Mouse (Mus musculus): ENCODE measurements around the gene Prox2. TPM values are rescaled to one million over a fixed set of nuclear protein-coding genes. Genes with fewer than 3 reads are reported as not detected.

The Prox2 gene
- polyA plus RNA-seq, 1 experiment from 2014 or later, result 2.0 TPM

- H3K9ac ChIP-seq, result no peak overlapping the region
- H3K9me3 ChIP-seq, result no peaks in the 10 kb centered on the region
- peaks cover 26% of the 10 kb centered on the region for H3K36me3 ChIP-seq
- no peak overlapping the region for H3K27ac ChIP-seq
- no peak overlapping the region for H3K4me3 ChIP-seq
- no peaks in the 10 kb centered on the region for H3K4me1 ChIP-seq (replicated peaks)
- H3K27me3 ChIP-seq, result no peaks in the 10 kb centered on the region
- H3K4me2 ChIP-seq, result no peak overlapping the region
- no peak for ATAC-seq (ENCODE audit: low FRiP score)
- WGBS, result 89% methylated on average over 3 of the region's 3 CpGs
Observed at GRCm38 (mm10) chr12:85077100-85077499, 33.5 kb downstream of the Prox2 start.

GRCm38 (mm10) chr12:85071043-85071442 is 39.5 kb downstream of the Prox2 start:
- no peaks in the 10 kb centered on the region for H3K9me3 ChIP-seq
- no peak overlapping the region for H3K27ac ChIP-seq
- H3K4me1 ChIP-seq (replicated peaks), result no peaks in the 10 kb centered on the region
- peaks cover 58% of the 10 kb centered on the region for H3K36me3 ChIP-seq
- H3K4me2 ChIP-seq, result no peak overlapping the region
- H3K4me3 ChIP-seq, result no peak overlapping the region
- ATAC-seq (ENCODE audit: low FRiP score), result no peak
- no peaks in the 10 kb centered on the region for H3K27me3 ChIP-seq
- H3K9ac ChIP-seq, result no peak overlapping the region

GRCm38 (mm10) chr12:85051218-85051617 is 59.3 kb downstream of the Prox2 start:
- H3K27me3 ChIP-seq, result no peaks in the 10 kb centered on the region
- peaks cover 51% of the 10 kb centered on the region for H3K36me3 ChIP-seq
- H3K9ac ChIP-seq, result no peak overlapping the region
- H3K4me2 ChIP-seq, result no peak overlapping the region
- H3K9me3 ChIP-seq, result no peaks in the 10 kb centered on the region
- H3K4me1 ChIP-seq (replicated peaks), result no peaks in the 10 kb centered on the region
- H3K27ac ChIP-seq, result no peak overlapping the region
- H3K4me3 ChIP-seq, result no peak overlapping the region
- no peak for ATAC-seq (ENCODE audit: low FRiP score)
- WGBS, result 29% methylated on average over 6 of the region's 6 CpGs

Other genes with a start within 250 kb of the Prox2 start
- 0.14 and 0.31 TPM in 2 replicates for gene Ltbp2, start 234.2 kb downstream of the Prox2 start, polyA plus RNA-seq (2015; fragmentation: Nextera tagmentation; extraction: Ambion mirVana)
- gene Fcf1, start 139.9 kb downstream of the Prox2 start, polyA plus RNA-seq (2015; fragmentation: Nextera tagmentation; extraction: Ambion mirVana), result 111 and 113 TPM in 2 replicates
- gene Arel1, start 139.9 kb downstream of the Prox2 start, polyA plus RNA-seq (2015; fragmentation: Nextera tagmentation; extraction: Ambion mirVana), result 30.9 and 32.6 TPM in 2 replicates
- gene Ylpm1, start 114.4 kb downstream of the Prox2 start, polyA plus RNA-seq (2015; fragmentation: Nextera tagmentation; extraction: Ambion mirVana), result 35.5 and 37.8 TPM in 2 replicates
- 103 and 107 TPM in 2 replicates for gene Dlst, start 74 bp upstream of the Prox2 start, polyA plus RNA-seq (2015; fragmentation: Nextera tagmentation; extraction: Ambion mirVana)
- gene Rps6kl1, start 40.5 kb upstream of the Prox2 start, polyA plus RNA-seq (2015; fragmentation: Nextera tagmentation; extraction: Ambion mirVana), result 23.3 and 24.1 TPM in 2 replicates
- 7.5 and 9.4 TPM in 2 replicates for gene Pgf, start 67.0 kb upstream of the Prox2 start, polyA plus RNA-seq (2015; fragmentation: Nextera tagmentation; extraction: Ambion mirVana)
- 84.4 and 84.5 TPM in 2 replicates for gene Eif2b2, start 108.7 kb upstream of the Prox2 start, polyA plus RNA-seq (2015; fragmentation: Nextera tagmentation; extraction: Ambion mirVana)
- 9.2 and 9.8 TPM in 2 replicates for gene Mlh3, start 159.8 kb upstream of the Prox2 start, polyA plus RNA-seq (2015; fragmentation: Nextera tagmentation; extraction: Ambion mirVana)
- 65.8 and 72.4 TPM in 2 replicates for gene Acyp1, start 177.7 kb upstream of the Prox2 start, polyA plus RNA-seq (2015; fragmentation: Nextera tagmentation; extraction: Ambion mirVana)
- 1.2 and 1.5 TPM in 2 replicates for gene Zc2hc1c, start 177.8 kb upstream of the Prox2 start, polyA plus RNA-seq (2015; fragmentation: Nextera tagmentation; extraction: Ambion mirVana)
- 12.8 and 13.7 TPM in 2 replicates for gene Nek9, start 228.6 kb upstream of the Prox2 start, polyA plus RNA-seq (2015; fragmentation: Nextera tagmentation; extraction: Ambion mirVana)

All from hindbrain, embryonic 13.5 days (tissue).